Mouse (Mus musculus): Measurements from ENCODE around the gene Bag1.
"Not testable (repeated sequence)": the region's sequence is repeated elsewhere in the genome, so short reads cannot be mapped to it uniquely, and the experiment has no call there.

The Bag1 gene

DNA sequence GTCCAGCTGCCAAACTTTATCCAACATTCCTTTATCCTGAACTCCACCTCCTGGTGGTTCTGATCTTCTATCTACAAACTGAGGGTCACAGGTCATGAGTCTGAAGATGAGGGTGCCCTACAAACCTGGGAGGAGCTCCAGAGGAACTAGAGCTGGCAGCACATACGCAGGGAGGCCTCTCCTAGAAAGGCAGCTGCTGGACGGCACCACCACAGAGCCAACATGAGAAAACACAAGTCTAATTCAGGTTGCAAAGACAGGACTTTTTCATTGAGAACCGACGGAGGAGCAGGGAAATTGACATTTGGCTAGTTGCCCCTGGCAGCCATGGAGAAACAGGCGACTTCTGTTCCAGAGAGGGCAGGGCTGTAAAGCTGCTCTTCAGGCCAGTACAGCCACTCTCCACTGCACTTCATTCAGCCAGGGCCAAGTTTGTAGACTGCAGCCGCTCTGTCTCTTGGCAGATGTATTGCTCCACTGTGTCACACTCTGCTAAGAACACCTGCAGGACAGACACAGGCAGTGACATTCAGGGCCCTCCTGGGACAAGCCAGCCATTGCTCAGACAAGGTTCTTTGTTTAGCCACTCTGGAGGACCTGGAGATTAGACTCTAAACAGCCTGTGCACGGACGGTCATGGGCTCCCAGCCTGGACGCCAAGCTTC is 11.8 kb downstream of the Bag1 start:
- in situ Hi-C loops (cut with MboI, MseI) = no loop called here

- in situ Hi-C loops (cut with MboI, MseI) = not testable (repeated sequence)
Measured at GRCm38 (mm10) chr4:40934369-40934768, 13.7 kb downstream of the Bag1 start.

DNA sequence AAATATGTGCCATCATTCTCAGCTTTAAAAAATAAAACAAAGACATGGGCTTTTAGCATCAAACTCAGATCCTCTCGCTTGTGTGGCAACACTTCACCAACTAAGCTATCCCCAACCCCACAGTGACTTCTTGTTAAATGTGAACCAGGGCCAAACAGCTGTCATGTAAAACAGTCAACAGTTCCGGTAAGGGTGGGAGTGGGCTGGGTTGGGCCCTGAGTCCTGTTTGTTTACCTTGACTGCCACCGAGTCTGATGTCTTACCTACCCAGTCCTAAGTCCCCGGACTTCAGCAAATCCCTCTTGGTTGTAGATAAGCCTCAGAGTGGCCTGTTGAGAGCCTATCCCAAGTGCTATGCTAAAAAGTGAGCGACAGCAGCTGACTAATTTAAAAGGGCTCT is 14.4 kb downstream of the Bag1 start:
- in situ Hi-C loops (cut with MboI, MseI) = no loop called here

- in situ Hi-C loops (cut with MboI, MseI) = no loop called here
Measured at GRCm38 (mm10) chr4:40929046-40929445, 19.0 kb downstream of the Bag1 start.

DNA sequence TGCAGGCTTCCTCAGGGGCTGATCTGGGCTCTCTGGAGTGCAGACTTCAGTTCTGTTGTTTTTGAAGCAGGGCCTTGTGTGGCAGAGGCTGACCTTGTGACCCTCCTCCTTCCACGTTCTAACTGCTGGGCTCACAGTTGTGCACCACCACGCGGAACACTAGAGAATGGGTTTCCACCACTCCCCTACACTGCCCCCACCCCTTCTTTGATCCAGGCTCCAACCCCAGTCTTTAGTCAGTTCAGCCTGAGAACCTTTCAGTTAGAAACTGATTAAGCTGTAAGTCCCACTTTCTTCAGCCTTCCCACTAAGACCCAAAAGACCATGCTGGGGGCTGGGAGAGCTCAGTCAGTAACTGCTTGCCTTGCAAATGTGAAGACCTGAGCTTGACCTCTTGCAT is 22.5 kb downstream of the Bag1 start:
- in situ Hi-C loops (cut with MboI, MseI) = no loop called here

DNA sequence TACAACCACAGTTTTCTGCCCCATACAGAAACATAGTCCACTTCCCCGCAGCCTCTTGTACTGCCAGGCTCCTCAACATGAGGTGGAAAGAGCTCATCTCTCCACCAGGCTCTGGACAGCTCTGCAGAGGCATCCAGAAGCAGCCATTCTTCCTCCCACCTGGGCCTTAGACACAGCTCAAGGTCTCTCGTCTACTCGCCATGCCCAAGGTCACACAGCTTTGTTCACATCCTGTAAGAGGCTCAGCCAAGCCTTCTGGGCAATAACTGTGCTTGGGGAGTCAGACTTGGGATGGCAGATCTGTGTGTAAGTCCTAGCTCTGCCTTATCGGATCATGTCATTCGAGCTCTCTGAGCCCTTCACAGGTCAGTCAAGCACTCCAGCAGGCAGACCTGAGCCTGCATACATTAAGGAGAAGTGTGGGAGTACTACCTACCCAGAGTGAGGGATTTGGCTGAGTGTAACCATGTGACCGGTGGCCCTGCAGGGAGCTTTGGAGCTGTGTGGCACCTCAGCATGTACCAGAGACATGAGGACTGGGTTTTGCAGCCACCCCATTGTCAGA is 24.9 kb downstream of the Bag1 start:
- in situ Hi-C loops (cut with MboI, MseI) = no loop called here

DNA sequence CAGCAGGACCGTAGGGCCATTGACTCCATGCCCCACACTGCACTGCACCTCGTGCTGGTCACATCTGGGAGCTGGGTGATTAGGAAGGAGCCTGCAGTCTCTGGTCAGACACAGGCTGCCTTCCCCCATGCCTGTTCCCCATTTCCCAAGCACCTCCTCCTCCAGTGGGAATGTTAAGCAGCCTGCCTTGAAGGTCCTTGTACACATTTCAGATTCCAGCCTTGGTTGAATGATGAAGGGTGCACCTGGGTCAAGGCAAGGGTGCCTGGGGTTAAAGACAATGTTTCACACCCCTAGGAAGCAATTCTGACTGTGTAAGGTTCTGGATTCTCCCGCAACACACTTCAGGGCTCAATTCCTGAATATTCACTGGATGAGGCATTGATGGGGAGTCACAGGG is 26.8 kb downstream of the Bag1 start:
- in situ Hi-C loops (cut with MboI, MseI) = no loop called here

- in situ Hi-C loops (cut with MboI, MseI) = no loop called here
Measured at GRCm38 (mm10) chr4:40920576-40920975, 27.5 kb downstream of the Bag1 start.

GRCm38 (mm10) chr4:40919785-40920184 is 28.3 kb downstream of the Bag1 start, which contains the start of gene Spink4:
Gene Spink4, plus strand, starts transcription at chr4:40920052.
- in situ Hi-C loops (cut with MboI, MseI) = no loop called here

DNA sequence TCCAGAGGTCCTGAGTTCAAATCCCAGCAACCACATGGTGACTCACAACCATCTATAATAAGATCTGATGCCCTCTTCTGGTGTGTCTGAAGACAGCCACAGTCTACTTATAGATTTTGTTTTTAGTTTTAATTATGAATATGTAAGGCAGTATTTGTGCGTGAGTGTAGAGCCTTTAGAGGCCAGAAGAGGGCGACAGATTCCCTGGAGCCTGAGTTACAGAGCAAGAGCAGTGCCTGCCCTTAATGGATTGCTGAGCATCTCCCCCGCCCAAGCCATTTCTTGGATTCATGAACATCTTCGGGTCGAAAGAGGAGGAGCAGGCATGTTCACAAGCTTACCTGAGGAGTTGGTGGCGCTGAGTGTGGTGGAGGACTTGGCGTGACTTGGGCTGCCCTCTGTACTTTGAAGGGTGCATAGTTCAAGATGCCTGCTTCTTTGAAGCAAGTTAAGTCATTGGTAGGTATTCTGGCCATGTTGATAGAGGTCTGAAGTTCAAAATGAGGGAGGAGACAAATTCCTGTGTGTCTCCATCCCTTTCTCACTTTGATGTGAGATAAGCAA is 31.4 kb downstream of the Bag1 start:
- in situ Hi-C loops (cut with MboI, MseI) = no loop called here

- in situ Hi-C loops (cut with MboI, MseI) = no loop called here
Measured at GRCm38 (mm10) chr4:40915947-40916346, 32.1 kb downstream of the Bag1 start.

DNA sequence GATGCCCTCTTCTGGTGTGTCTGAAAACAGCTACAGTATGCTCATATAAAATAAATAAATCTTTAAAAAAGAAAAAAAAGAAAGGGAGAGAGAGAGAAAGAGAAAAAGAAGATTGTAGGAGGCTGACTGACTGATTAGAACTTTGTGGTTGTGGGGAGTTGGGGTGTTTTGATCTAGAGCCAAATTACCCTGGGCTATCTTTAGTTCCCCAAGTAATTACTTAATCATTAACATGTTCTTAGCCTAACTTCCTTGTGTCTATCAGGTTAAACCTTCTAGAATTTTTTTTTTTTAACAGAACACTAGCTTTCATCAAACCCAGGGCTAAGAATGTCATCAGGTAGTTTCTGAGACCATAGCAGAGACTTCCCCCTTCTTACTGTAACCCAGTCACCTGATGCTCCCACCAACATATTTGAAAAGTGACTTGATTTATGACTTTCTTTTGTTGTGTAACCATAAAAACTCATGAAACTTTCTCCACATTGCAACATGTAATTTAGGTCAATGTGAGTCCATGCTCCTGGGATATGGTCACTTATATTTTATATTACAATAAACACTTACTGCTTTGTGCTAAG is 33.7 kb downstream of the Bag1 start:
- in situ Hi-C loops (cut with MboI, MseI) = no loop called here

GRCm38 (mm10) chr4:40908261-40908969 is 39.7 kb downstream of the Bag1 start:
- in situ Hi-C loops (cut with MboI, MseI) = loop anchor here (5.0 kb wide), 1 partner anchor 136 kb away; no protein-coding TSS in a partner anchor

- in situ Hi-C loops (cut with MboI, MseI) = loop anchor here (5.0 kb wide), 1 partner anchor 134 kb away; no protein-coding TSS in a partner anchor
Measured at GRCm38 (mm10) chr4:40906298-40906697, 41.8 kb downstream of the Bag1 start.

GRCm38 (mm10) chr4:40900612-40901011 is 47.5 kb downstream of the Bag1 start:
- in situ Hi-C loops (cut with MboI, MseI) = no loop called here

DNA sequence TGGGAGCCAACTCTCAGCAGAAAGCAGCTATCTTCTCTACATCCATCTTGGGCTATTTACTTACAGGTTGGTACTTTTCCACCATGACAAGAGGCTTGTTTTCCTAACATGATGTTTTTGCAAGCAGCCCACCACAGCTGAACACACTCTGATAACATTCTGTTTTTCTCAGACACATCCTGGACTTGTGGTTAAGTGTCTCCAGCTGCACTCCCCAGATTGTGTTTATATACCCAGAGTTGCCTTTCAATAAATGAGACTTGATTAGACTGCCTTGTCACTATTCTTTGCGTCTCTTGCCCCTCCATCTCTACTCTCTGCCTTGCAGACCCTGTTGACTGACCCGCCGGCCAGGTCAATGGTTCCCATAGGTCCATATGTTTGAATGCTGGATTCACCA is 48.0 kb downstream of the Bag1 start:
- in situ Hi-C loops (cut with MboI, MseI) = no loop called here

GRCm38 (mm10) chr4:40899264-40899663 is 48.8 kb downstream of the Bag1 start:
- in situ Hi-C loops (cut with MboI, MseI) = no loop called here

DNA sequence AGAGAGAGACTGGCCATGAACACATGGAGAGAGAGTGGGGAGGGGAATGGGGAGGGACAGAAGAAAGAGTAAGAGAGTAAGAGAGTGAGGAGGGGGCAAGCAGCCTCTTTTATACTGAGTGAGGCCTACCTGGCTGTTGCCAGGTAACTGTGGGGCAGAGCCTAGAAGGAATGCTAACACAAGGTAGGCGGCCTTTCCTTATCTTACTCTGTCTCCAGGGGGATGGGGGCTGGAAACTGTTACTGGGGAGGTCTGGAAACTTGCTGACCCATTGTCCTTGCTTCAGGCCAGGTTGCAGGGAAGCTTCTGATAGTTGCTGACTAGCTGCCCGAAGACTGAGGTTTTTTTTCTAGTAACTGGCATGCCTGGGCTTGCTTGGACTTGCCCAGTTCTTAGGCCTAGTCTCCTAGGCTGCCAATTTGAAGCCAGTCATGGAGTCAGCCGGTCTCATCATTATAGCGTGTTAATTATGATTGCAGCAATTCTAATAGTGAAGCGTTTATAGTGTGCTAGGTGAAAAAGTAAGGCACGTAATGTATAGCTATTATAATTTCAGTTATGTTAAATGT is 49.5 kb downstream of the Bag1 start:
- in situ Hi-C loops (cut with MboI, MseI) = no loop called here

DNA sequence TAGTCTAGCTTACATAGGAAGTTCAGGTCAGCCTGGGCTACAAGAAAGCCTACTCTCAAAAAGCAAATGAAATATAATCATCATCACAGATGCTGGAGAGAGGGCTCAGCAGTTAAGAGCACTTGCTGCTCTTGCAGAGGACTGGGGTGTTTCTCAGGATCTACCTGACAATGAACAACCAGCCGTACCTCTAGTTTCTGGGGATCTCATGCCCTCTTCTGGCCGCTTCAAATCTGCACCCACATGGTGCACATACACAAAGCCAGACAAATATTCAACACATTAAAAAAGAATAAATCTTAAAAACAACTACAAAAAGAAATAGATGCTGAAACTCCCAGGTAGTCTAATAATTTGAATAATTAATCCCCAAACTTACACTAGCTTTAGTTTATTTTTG is 52.4 kb downstream of the Bag1 start:
- in situ Hi-C loops (cut with MboI, MseI) = no loop called here

DNA sequence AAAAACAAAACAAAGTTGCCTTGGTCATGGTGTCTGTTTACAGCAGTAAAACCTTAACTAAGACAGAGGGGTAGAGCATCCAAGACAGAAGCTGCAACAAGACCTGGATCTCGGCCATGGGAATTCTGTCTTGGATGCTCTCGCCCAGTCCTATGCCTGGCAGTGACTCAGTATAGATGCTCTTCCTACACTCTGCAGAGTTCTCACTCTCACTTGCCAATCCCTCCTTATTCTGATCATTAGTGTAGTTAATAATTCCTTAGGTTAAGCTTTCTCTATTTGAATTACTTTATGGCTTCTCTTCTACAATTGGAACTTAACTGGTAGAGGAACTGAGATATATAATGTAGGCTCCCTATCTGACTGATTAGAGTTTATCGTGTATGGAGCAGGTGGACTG is 53.0 kb downstream of the Bag1 start:
- in situ Hi-C loops (cut with MboI, MseI) = no loop called here

GRCm38 (mm10) chr4:40891206-40891605 is 56.9 kb downstream of the Bag1 start:
- in situ Hi-C loops (cut with MboI, MseI) = no loop called here

DNA sequence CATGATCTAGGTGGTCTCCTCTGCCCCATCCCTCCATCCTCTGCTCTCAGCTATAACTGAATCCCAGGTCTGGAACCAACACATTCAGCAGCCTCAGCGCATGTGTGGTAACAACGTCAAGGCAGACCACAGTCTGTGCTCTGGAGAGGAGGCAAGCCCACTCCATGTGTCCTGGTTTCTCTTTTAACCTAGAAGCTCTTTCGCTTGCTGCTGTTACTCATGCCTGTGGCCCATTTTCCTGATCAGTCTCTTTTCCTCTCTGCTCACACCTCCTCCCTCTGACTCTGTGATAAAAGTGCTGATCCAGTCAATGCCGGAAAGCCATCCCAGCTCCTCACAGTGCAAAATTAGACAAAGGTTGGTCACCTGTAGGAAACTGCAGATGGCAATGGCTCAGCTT is 58.1 kb downstream of the Bag1 start:
- in situ Hi-C loops (cut with MboI, MseI) = no loop called here
